Mouse (Mus musculus): ENCODE data around the gene Abcc3. TPM values are rescaled to one million over a fixed set of nuclear protein-coding genes. Genes with fewer than 3 reads are reported as not detected.

Gene Abcc3
- total and polyA plus RNA-seq, 2 experiments from 2014 or later = 1.0 to 4.5 TPM

DNA sequence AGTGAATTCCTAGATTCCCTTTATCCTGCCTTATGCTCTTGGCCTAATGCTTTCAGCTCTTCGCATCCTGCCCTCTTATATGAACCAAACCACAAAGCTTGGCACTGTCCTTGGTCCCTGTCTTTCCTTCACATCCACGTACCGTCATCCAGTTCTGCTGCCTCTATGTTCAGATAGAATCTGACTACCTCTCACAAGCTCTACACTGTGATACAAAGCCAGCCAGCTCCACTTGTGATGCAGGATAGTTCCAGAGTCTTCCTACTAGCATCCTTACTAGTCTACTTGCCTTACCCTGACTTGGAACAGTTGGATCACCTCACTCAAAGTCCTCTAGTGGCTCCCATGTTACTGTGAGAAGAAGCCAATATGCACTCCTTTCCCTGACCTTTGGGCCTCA is 62.6 kb downstream of the Abcc3 start:
- Histone ChIP-seq H3K4me1 (ENCODE audit: insufficient read depth, low read length) (peaks cover 15% of the 10 kb centered on the region; the same call in 1 of the 2 replicates), H3K4me3 (ENCODE audit: low read length) (no peak overlapping the region), H3K9ac (replicated peaks; ENCODE audit: low read length) (no peak overlapping the region), H3K36me3 (ENCODE audit: insufficient read depth, low read length) (peaks cover 5% of the 10 kb centered on the region), H3K9me3 (ENCODE audit: low read length) (no peaks in the 10 kb centered on the region), H3K4me2 (ENCODE audit: low read depth, low read length) (peak overlapping the region; percentile 80; the same call in 1 of the 2 replicates), H3K27ac (no peak overlapping the region), H3K27me3 (ENCODE audit: insufficient read depth, low read length) (no peaks in the 10 kb centered on the region)
- DNase-seq (ENCODE audit: low spot score) (no peak), ATAC-seq (no peak)
- 82% methylated on average over 3 of the region's 3 CpGs for WGBS
- no peak for TF ChIP-seq CTCF (IDR thresholded peaks at IDR 0.05; ENCODE audit: low read depth)

DNA sequence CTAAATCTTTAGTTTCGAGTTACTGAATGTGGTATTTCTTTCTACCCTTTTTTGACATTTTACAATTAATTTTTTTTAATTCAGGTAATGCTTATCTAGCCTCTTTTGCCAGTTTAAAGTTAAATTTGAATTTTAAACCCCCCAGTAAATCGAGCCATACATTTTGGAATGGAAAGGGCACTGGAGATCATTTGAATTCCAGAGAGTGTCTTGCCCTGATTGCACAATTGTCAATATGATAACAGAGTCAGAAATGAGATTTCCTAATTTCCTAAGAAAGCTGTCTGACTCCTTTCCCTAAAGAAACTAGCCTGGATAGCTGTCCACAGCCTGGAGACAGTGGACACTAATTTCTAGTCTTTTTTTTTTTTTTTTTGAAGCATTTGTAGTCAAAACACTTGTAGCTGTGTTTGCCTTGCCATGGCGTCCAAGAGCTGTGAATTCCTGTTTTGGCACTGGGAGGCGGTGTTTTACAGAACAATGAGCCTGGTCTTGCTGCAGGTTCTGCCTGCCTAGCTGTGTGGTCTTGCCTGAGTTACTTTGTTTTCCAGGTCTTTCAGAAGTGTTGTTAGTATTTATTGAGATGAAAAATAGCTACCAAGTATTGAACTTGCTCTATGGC is 63.4 kb downstream of the Abcc3 start:
- Histone ChIP-seq H3K4me3 (ENCODE audit: low read length) (no peak overlapping the region), H3K4me2 (ENCODE audit: low read depth, low read length) (peak overlapping the region; percentile 80)

DNA sequence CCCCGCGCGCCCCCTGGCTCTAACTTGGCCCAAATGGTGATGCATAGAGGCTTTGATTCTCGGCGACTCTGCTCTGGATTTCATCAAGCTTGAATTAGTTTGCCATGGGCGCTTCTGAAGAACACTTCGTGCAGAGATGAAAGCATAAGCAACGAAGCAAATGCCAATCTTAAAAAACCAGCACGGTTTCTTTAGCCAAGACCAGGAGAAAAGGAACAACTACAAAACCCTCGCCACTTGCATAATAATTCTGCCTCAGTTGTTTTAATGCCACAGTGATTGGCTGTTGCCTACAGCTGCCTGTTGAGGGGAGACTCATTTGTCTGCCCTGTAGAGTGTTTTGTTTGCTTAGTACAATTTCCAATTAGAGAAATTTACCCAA is 64.2 kb downstream of the Abcc3 start:
- no peak for TF ChIP-seq CTCF (IDR thresholded peaks at IDR 0.05; ENCODE audit: low read depth)
- H3K4me2 ChIP-seq (ENCODE audit: low read depth, low read length) = peak overlapping the region; percentile 80
- H3K4me1 ChIP-seq (ENCODE audit: insufficient read depth, low read length) = peaks cover 15% of the 10 kb centered on the region; the same call in 1 of the 2 replicates
- 1% methylated on average over 10 of the region's 10 CpGs for WGBS
- DNase-seq (ENCODE audit: low spot score) = peak; percentile 65
- H3K9ac ChIP-seq (replicated peaks; ENCODE audit: low read length) = peak overlapping the region; percentile 87
- H3K4me3 ChIP-seq (ENCODE audit: low read length) = peak overlapping the region; percentile 77
- H3K36me3 ChIP-seq (ENCODE audit: insufficient read depth, low read length) = no peaks in the 10 kb centered on the region
- no peaks in the 10 kb centered on the region for H3K27me3 ChIP-seq (ENCODE audit: insufficient read depth, low read length)
- ATAC-seq = no peak; the same call in 1 of the 2 replicates
- peak overlapping the region; percentile 100 for H3K27ac ChIP-seq
- no peaks in the 10 kb centered on the region for H3K9me3 ChIP-seq (ENCODE audit: low read length)

More for the DNA sequence above, 63.4 kb downstream of the Abcc3 start:
- Histone ChIP-seq H3K9me3 (ENCODE audit: low read length) (no peaks in the 10 kb centered on the region), H3K36me3 (ENCODE audit: insufficient read depth, low read length) (peaks cover 2% of the 10 kb centered on the region; the same call in 1 of the 2 replicates), H3K27ac (no peak overlapping the region), H3K27me3 (ENCODE audit: insufficient read depth, low read length) (no peaks in the 10 kb centered on the region), H3K9ac (replicated peaks; ENCODE audit: low read length) (no peak overlapping the region), H3K4me1 (ENCODE audit: insufficient read depth, low read length) (peaks cover 15% of the 10 kb centered on the region; the same call in 1 of the 2 replicates)
- DNase-seq (ENCODE audit: low spot score) (peak; percentile 85), ATAC-seq (no peak)
- TF ChIP-seq CTCF (IDR thresholded peaks at IDR 0.05; ENCODE audit: low read depth) = peak; percentile 70
- WGBS = 35% methylated on average over 4 of the region's 4 CpGs

DNA sequence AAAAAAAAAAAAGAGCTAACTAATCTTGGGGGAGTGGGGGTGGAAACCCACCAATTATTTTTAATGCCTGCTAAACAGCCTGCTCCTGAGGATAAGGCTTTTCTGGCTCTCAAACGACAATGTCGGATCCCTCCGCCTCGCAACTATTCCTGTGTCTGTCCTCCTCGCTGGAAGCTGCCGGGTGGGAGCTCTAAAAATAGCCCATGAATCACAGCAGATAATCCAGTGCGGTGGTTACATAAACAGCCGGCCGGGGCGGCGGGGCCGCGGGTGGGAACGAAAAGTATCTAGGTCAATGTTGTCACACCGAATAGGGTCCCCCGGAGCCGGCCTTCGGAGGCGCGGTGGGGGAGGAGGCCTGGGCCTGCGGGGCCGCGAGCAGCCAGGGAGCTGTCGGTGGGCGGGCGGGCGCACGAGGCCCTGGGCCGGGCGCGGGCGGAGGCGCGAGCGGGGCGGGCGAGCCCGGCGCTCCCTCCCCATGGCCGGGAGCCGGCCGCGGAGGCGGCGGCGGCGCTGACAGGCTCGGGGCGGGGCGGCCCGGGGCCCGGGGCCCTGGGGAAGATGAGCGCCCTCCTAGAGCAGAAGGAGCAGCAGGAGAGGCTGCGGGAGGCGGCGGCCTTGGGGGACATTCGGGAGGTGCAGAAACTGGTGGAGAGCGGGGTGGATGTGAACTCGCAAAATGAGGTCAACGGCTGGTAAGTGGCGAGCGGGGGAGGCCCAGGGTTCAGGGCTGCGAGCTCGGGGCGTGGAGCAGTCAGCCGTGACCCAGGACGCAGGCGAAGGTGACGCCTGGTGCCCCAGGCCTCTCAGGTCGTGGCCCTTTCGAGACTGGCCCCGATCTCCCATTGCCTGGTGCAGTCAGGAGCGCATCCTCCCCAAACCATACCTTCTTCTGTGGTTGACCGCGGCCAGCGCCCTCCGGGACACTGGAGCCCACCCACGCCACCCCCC is 64.8 kb downstream of the Abcc3 start, which contains the start of gene Ankrd40:
Gene Ankrd40, plus strand, starts transcription at position 309 of the 951 bp plus-strand sequence.
- 2% methylated on average over 72 of the region's 78 CpGs for WGBS
- H3K4me1 ChIP-seq (ENCODE audit: insufficient read depth, low read length) = peaks cover 15% of the 10 kb centered on the region; the same call in 1 of the 2 replicates
- no peaks in the 10 kb centered on the region for H3K36me3 ChIP-seq (ENCODE audit: insufficient read depth, low read length)
- no peaks in the 10 kb centered on the region for H3K9me3 ChIP-seq (ENCODE audit: low read length)
- peak within 1 kb of the TSS; percentile 77 for H3K4me3 ChIP-seq (ENCODE audit: low read length)
- no peaks in the 10 kb centered on the region for H3K27me3 ChIP-seq (ENCODE audit: insufficient read depth, low read length)
- peak within 1 kb of the TSS; percentile 80 for H3K4me2 ChIP-seq (ENCODE audit: low read depth, low read length)
- H3K27ac ChIP-seq = peak within 1 kb of the TSS; percentile 100
- TF ChIP-seq CTCF (IDR thresholded peaks at IDR 0.05; ENCODE audit: low read depth) = peak; percentile 5; the same call in 1 of the 2 replicates
- peak within 1 kb of the TSS; percentile 87 for H3K9ac ChIP-seq (replicated peaks; ENCODE audit: low read length)
- peak; percentile 97 for DNase-seq (ENCODE audit: low spot score)
- ATAC-seq = peak; percentile 90

DNA sequence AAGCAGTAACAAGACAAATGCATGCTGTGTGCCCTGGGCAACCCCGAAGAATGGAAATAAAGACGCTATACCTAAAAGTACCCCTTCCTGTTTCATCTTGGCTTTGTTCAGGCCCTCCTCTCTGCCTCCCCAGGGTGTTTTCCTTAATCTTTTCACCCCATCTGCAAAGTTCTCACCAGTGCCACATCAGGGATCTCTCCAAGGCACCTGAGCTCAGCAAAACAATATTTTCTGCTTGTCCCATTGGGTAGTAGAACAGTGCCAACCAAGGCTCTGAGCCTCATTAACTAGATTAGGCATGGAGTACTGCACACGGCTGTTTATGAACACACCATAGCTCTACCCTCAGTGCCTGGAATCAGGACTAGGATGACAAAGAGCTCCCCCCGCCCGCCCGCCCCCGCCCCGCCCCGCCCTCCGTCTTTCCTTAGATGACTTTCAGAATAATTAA is 65.8 kb downstream of the Abcc3 start:
- Histone ChIP-seq H3K27ac (peak overlapping the region; percentile 100), H3K4me3 (ENCODE audit: low read length) (peak overlapping the region; percentile 77), H3K9ac (replicated peaks; ENCODE audit: low read length) (peak overlapping the region; percentile 87), H3K4me2 (ENCODE audit: low read depth, low read length) (peak overlapping the region; percentile 80), H3K27me3 (ENCODE audit: insufficient read depth, low read length) (no peaks in the 10 kb centered on the region), H3K36me3 (ENCODE audit: insufficient read depth, low read length) (no peaks in the 10 kb centered on the region), H3K9me3 (ENCODE audit: low read length) (no peaks in the 10 kb centered on the region), H3K4me1 (ENCODE audit: insufficient read depth, low read length) (peaks cover 15% of the 10 kb centered on the region; the same call in 1 of the 2 replicates)
- ATAC-seq (peak; percentile 73), DNase-seq (ENCODE audit: low spot score) (peak; percentile 84)
- TF ChIP-seq CTCF (IDR thresholded peaks at IDR 0.05; ENCODE audit: low read depth) = no peak
- 2% methylated on average over 10 of the region's 10 CpGs for WGBS

DNA sequence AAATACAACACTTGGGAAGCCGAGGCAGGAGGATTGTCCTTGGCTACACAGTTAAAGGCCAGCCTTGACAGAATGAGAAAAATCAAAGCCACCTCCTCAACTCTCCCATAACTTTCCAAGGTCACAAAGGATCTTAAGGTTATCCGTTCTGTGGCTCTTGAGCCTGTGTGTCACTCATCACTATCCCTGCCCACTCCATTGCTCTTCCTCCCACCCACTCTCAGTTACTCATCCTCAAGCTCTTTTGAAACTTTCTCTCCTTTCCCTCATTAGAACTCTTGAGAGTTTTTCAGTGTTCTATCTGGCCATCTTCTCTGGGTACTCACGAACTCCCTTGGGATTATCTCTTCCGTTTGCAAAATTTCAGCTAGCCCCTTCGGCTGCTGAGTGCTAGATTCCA is 68.2 kb downstream of the Abcc3 start:
- 94% methylated on average over 5 of the region's 5 CpGs for WGBS
- no peak for DNase-seq (ENCODE audit: low spot score)
- Histone ChIP-seq H3K36me3 (ENCODE audit: insufficient read depth, low read length) (no peaks in the 10 kb centered on the region), H3K9ac (replicated peaks; ENCODE audit: low read length) (no peak overlapping the region), H3K4me3 (ENCODE audit: low read length) (no peak overlapping the region), H3K4me2 (ENCODE audit: low read depth, low read length) (no peak overlapping the region), H3K4me1 (ENCODE audit: insufficient read depth, low read length) (no peaks in the 10 kb centered on the region), H3K27ac (no peak overlapping the region), H3K27me3 (ENCODE audit: insufficient read depth, low read length) (no peaks in the 10 kb centered on the region), H3K9me3 (ENCODE audit: low read length) (no peaks in the 10 kb centered on the region)
- TF ChIP-seq CTCF (IDR thresholded peaks at IDR 0.05; ENCODE audit: low read depth) = no peak
- no peak for ATAC-seq
